Mouse (Mus musculus) frontal cortex, adult 2 months (tissue): ENCODE measurements around the gene Cd300lf. TPM values are rescaled to one million over a fixed set of nuclear protein-coding genes. Genes with fewer than 3 reads are reported as not detected.
A peak's percentile ranks its signal among the peaks of the same experiment; 100 is the strongest.

Experiments used
- DNase-seq, 2 experiments: peaks; one replicate each; pipeline ENCODE4 v3.0.0; 2022; ENCODE audit warnings: low spot score in 1 of 2; ENCODE audit errors: extremely low spot score in 1 of 2
- polyA plus RNA-seq: library from polyadenylated mRNA; depleted of rRNA; stranded (reverse); fragments of >200 nt; gene quantifications from 2 replicates; pipeline ENCODE4 v1.2.3, GENCODE M21; 2012; rRNA removed

Cd300lf gene
- polyA plus RNA-seq, result 0.12 and 0.29 TPM in 2 replicates

DNA sequence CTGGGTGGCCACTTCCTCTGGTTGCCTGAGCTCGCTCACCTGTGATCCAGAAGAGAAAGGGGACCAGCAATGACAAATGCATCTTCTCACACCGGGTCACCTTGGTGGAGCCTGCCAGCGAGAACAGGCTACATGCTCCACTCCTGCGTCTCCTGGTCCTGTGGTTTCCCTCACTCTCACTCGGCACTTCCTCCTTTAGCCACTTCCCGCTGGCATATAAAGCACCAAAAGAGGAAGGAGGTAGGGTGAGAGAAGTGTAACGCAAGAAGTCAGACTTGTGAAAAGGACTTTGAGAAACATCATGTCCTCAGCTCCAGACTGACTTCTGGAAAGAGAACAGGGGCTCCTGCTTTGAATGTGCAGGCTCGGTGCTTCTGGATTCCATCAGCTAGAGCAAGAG lies at the start of gene Cd300lf:
TSS of gene Cd300lf (minus strand) at position 193 of the 400 bp plus-strand sequence.
- no peak for DNase-seq

DNA sequence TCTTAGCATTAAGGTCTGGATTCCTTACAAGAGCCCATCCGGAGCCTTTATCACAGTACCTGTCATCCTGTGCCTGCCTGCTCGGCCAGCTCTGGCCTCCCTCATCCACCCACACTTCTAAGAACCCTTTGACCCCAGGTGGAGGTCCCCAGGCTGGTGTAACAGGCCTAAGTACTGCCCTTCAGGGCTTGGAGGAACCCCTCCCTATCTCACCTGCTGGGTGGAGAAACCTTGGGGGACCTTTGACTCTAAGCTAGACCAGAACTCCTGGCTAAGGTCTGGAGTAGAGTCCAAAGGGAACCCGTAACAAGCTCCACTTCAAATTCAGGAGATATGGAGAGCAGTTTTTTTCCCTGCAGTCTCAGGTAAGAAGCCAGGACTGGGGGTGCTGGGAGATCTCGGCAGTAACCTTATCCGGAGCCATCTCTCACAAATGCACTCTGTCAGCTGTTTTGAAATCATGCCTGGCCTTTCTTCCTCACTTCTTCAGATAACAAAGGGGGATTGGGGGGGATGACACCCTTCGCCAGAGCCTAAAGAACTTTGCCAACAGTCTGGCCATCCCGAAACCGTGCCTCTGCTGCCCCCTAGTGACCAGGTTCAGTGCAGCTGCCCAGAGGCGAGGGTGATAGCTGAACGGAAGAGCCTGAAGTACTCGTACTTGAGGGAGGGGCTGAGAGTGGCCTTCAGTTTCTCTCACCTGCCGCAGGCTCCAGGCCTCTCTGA lies 48.3 kb upstream of the Cd300lf start:
- DNase-seq, result peak in 1 of 2 experiments; percentile 85

DNA sequence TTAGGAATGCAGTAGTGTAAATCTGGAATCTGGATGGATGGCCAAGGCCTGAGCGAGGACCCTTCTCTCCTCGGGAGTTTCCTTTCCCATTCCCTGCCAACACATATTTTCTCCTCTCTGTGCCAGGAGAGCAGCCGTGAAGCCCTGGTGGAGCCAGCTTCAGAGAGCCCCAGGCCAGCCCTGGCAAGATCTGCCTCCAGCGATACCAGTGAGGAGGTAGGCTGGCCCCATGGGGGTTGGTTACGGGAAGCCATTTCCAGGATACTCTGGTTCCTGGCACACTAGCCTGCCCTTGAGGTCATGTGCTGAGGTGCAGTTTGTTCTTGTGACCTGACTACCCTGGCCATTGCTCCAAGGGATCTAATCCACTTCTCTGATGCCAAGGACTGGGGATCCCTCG lies 46.1 kb upstream of the Cd300lf start:
- DNase-seq, result no peak

DNA sequence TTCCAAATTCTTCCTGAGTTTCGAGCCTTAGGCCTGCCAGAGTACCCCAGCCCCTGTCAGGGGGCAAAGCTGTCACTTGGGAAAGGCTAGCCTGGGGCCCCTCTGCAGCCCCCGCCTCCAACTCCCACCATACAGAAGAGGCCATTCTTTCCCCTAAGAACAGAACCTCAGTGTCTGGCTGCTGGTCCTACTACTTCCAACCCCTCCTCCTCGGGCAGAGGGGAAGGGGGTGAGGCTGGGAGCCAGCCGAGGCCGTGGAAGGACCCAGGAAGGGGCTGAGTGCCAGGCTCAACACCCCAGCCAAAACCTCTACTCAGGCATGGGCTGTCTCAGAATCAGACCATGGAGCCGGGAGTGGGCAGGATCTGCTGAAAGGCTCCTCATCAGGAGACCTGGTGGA lies 45.4 kb upstream of the Cd300lf start:
- DNase-seq, result peak in 1 of 2 experiments; percentile 48

DNA sequence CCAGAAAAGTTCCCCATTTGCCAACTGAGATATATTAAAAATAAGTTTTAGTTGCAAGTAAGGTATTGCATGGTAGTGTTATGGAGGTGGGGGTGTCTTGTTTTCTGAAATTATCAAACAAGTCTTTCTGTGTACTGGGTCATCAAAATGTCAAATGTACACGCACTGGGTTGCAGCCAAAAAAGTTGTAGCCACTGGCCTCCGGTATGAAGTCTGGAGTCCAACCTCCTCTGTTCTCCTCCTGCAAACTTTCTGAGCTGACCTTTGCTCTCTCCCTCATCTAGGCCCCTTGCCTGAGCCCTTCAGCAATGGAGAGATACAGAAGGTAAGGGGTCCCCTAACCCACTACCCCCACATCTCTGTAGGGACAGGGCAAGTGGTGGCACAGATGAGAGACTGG lies 45.0 kb upstream of the Cd300lf start:
- no peak for DNase-seq

DNA sequence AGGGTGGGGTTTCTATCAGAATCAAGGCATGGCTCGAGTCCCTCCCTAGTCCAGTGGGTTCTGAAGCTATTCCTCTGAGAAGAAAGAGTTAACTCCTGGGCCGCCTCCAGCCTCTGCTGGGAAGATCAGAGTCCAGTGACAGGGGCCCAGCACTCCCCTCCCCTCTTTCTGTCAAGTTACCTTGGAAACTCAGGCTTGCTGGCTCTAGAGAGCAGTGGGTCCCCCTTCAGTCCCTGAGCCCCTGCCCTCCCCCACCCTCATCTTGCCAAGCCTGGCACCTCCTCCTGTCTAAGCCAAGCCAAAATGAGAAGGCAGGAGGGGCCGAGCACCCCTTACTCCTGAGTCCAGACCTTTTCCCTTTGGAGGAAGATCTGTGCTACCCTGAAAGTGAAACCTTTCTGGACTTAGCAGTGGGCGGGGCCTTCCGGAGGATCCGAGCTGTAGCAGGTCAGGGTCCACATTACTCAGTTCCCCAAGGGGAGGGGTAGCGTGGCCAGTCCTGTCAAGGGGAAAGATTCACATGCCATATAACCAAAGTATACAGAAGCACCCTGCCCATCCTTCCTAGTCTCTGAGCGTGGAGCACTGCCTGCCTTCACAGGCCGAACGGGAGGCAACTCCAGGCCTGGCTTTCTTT lies 43.9 kb upstream of the Cd300lf start:
- no peak for DNase-seq

DNA sequence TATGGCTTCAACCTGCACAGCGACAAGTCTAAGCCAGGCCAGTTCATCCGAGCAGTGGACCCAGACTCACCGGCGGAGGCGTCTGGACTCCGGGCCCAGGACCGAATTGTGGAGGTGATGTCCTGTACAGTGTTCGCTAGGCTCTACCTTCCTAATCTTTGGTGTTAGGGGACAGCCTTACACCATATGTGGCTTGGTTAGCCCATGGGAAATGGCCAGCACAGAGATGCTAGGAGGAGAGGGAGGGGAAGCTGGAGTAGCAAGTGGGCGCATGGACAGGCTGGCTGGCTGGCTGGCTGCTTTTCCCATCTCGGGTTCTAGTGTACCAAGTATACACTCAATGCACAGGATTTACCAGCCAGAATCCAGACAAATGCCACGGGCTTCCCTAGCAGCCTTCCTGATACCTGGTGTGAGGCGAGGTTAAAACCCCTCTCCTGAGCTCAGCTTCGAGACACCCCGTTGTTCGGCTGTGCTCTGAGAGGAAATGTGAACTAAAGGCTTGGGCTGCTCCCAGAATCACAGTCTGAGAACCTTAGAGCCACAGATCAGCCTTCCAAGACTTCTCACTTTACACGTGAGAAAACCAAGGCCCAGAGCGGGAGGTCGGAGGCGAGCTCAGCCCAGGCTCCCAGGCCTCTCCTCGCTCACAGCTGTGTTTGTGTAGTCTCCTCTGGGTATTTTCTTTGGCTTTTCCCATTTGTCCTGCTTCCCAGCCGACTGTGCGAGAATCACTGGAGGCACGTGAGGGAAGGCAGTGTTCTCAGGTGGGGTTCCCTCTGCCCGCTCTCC lies 42.8 kb upstream of the Cd300lf start:
- DNase-seq, result no peak

DNA sequence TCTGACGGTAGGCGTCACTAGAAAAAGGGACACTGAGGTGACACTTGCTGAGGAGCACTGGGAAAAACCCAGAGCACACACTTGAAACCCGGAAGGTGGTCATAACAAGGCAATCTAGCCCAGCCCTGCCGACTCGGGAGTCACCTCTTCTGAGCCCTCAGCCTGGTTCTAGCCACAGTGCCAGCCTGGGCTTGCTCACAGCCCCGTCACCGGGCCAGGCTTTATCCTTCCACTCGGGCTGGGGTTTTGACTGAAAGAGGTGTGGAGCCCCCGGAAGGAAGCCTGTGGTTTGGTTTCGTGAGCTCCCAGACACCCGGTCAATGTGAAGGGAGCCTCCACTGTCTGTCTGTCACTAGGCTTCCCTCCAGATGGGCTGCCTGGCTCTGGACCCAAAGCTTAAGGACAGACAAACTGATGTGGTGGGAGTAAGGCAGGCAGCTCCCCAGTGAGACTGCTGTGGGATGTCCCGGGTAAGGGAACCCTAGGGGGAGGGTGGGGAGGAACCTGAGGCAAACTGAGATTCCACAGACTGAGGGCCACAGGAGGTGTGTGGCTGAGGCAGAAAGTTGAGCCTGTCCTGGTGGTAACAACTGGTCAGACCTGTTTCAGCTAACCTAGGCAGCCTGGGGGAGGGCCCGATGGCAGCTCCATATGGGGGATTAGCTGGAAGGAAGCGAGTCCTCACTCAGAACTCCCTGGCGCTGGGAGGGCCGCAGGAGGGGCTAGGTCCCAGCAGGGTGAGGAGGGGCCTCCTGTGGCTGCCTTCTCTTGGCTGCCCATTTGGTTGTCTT lies 40.0 kb upstream of the Cd300lf start:
- no peak for DNase-seq

DNA sequence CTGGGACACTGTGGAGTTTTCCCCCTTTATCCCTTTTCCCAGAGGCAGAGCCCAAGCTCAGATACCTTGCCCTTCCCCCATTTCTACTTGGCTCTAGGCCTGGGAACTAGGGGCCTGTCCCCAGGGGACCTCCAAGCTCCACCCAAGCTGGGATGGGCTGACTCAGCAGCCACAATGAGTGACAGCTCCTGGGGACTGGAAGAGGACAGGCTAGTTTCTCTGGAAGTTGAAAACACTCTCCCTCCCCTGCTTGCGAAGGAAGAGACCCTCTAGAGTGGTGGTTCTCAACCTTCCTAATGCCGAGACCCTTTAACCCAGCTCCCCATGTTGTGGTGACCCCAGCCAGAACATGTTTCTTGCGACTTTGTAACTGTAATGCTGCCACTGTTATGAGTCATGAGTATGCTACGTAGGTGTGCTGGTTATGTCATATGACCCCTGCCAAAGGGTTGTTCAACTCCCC lies 39.1 kb upstream of the Cd300lf start:
- peak in 1 of 2 experiments; percentile 36 for DNase-seq

DNA sequence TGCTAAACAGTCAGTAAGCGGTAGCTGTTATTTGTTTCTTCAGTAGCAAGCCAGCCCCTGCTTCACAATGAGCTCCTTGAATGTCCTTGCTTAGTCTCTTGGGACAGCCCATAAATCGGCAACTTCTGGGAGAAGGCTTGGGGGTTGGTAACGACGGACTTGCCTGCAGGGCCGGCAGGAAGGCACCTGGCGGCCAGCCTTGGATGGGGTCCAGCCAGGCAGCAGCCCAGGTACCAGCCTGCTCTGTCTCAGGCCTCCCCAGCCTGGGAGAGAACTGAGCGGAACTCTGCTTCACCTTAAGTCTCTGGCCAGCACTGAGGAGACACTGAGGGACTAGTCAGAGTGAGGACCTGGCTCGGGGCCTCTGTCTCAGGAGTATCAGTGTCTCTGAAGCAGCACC lies 37.3 kb upstream of the Cd300lf start:
- no peak for DNase-seq

DNA sequence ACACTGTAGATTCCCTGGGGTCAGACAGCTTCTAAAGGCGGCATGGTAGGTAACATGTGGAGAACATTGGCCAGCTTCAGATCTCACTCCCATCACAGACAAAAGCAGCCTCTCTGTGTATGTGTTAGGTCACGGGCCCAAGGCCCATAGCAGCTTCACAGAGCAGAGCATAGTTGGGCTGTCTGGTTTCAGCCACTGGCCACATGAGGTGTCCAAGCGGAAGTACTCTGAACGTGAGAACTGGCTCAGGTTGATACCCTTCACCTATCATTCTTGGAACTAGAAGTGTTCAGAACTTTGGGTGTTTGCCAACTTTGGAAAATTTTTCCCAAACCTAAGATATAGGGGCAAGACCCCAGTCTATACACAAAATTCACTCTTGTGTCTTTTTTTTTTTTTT lies 35.6 kb upstream of the Cd300lf start:
- no peak for DNase-seq

DNA sequence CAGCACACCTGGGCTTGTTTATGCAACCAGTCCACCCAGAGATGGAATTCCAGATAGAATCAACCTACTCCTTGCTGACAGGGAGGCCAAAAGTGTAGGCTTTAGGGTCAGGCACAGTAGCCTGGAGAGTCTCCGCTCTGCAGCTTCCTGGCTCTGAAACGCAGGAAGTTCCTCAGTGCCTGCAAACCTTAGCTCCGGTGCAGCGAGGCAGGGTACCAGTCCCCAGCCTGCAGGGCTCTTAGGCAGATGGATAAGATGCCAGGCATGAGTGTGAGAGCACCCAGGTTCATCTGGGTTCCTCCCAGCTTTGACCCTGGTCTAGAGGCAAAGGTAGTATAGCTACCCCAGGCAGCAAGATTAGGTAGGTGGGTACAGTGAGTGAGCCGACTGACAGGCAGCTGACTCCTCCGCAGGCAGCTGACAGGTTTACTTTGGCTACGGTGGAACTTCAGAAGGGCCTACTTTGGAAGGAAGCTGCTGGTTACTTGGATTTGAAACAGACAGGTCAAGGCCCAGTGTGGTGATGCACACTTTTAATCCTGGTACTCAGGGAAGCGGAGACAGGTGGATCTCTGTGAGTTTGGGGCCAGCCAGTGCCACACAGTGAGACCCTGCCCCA lies 33.9 kb upstream of the Cd300lf start:
- no peak for DNase-seq

DNA sequence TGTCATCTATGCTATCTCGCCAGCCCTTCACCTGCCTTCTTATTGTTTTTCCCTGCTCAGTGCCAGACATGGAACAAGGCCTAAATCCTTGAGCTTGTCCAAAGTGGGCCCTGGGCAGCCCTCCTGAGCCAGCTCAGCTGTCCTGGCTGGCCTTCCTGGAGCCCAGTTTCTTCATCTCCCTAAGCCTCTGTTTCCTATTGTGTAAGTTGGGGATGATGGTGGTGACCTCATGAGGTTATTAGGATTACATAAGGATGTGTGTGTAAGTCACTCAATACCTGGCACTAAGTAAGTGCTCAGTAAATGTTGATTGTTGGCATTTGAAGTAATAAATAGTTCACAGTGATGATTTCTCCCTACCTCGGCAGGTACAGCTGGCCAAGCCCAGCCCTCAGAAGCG lies 33.0 kb upstream of the Cd300lf start:
- no peak for DNase-seq

DNA sequence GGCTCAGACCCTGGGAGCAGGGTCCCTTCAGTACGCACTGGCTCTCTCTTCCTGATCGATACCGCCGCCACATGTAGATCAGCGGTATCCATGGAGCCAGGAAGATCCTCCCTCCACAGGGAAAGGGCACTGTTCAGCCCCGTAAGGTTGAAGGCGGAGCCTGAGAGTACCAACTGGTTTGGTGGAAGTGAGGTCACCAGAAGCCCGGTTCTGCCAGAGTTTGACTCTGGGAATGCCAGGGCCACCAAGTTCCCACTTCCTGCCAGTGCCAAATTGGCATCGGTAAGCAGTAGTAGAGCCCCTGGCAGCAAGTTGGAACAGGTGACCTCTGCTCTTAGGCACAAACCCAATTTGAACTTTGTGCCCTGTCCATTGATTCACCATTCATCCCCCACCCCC lies 31.2 kb upstream of the Cd300lf start:
- peak in 1 of 2 experiments; percentile 45 for DNase-seq

DNA sequence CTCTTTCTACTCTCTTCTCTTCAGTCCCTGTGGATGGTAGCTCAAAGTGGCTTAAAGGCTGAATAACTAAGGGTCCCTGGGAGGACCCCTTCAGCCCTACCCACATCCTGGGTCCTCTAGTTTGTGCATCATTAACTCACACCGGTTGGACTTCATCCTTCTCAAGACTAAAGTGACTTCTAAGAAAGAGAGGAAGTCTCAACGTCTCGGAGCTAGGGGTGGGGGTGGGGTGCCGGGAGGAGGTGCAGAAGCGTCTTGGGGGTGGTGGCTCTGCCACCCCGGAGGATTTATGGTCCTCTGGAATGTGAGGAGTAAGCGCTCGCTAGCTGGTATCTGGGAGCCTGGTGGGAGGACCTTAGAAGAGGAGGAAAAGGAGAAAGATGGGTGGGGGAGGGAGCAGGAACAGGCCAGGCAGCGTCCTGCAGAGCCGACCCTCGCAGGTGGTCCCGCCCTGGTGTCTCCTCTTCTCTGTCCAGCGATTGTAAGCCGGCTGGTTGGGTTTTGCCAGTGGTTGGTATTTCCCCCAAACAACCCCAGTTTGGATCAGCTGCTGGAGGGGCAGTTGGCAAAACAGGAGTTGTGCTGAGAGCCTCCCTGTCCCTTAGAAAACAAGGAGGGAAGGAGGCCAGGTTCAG lies 30.7 kb upstream of the Cd300lf start:
- DNase-seq, result no peak

DNA sequence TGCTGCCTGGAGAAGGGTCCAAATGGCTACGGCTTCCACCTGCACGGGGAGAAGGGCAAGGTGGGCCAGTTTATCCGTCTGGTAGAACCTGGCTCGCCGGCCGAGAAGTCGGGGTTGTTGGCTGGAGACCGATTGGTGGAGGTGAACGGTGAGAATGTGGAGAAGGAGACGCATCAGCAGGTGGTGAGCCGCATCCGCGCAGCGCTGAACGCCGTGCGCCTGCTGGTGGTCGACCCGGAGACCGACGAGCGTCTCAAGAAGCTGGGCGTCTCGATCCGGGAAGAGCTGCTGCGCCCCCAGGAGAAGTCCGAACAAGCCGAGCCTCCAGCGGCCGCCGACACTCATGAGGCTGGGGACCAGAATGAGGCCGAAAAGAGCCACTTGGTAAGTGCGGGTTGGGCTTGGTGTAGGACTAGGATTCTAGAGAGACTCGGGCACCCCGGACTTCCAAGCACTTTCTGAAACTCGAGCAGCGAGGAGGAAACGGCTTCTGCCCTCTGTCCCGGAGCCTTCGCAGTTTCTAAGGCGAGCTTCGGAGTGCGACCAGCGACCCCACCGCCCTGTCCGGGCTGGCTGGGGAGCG lies 29.9 kb upstream of the Cd300lf start:
- no peak for DNase-seq

DNA sequence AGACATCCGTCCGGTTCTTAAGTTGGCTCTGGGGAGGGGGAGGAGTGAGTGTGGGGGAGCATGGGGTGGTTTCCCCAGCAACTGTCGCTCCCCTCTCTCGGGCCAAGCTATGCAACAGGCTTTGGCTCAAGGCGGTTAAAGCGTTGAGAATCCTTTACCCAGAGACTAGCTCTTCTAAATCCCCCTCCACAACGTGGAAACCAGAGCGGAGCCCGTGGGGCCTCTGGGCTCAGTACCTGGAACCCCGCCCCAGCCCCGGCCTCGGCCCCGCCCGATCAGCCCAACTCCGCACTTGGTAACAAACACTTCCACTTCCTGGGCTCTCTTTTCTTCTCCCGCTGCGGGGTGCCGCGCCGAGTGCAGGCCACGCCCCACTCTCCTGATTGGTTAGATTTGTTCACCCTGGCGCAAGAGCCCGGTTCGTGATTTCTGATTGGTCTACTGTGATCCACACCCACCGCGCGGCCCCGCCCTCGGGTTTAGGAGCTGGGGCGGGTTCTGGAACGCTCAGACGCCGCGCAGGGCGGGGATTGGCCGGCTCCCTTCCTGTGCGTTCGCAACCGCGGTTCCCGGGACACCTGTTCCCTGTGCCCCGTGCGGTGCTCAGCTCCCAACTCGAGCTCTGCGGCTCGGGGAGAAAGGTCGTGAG lies 29.2 kb upstream of the Cd300lf start, which contains the start of gene Slc9a3r1:
TSS of gene Slc9a3r1 (plus strand) at position 510 of the 649 bp plus-strand sequence.
- DNase-seq, result peak; percentile 87 to 92

DNA sequence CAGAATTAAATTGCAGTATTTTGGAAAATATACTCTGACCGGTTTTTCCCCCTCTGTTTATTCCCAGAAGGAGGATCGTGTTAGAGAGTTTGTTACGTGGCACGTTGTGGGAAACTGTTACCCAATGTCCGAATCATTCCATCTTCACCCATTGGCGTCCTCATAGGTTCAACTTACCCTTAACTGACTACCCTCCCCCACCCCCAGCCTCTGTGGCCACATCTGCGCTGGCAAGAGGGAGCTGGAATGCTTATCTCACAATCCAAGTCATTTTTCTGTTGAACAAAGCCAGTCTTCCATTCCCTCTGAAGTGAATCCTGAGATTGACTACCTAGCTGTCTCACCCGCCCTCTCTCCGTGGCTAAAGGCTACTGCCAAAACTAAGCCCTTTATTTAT lies 28.4 kb upstream of the Cd300lf start:
- DNase-seq, result no peak
